Mouse (Mus musculus): ENCODE measurements around the gene Crip2. TPM values are rescaled to one million over a fixed set of nuclear protein-coding genes. Genes with fewer than 3 reads are reported as not detected.

The Crip2 gene
- polyA plus RNA-seq, 1 experiment from 2014 or later, result 140 TPM

- peaks cover 27% of the 10 kb centered on the region for H3K36me3 ChIP-seq (ENCODE audit: control insufficient read depth, insufficient read depth, low read length)
- no peak overlapping the region for H3K4me2 ChIP-seq (ENCODE audit: low read depth, low read length)
- no peaks in the 10 kb centered on the region for H3K27me3 ChIP-seq (ENCODE audit: control insufficient read depth, insufficient read depth, low read length)
- H3K27ac ChIP-seq (ENCODE audit: low read length), result no peak overlapping the region
- WGBS, result 84% methylated on average over 18 of the region's 18 CpGs
- no peak for ATAC-seq (ENCODE audit: insufficient read depth, low FRiP score)
- no peak overlapping the region for H3K9ac ChIP-seq (ENCODE audit: low read length)
- no peaks in the 10 kb centered on the region for H3K9me3 ChIP-seq (replicated peaks; ENCODE audit: control insufficient read depth, low read length)
- peaks cover 34% of the 10 kb centered on the region for H3K4me1 ChIP-seq (ENCODE audit: control insufficient read depth, insufficient read depth, low read length)
- H3K4me3 ChIP-seq (replicated peaks; ENCODE audit: low read length), result no peak overlapping the region
These were observed 2.5 kb upstream of the Crip2 start for GRCm38 (mm10) chr12:113137260-113138213.

- Histone ChIP-seq H3K36me3 (ENCODE audit: control insufficient read depth, insufficient read depth, low read length) (peaks cover 24% of the 10 kb centered on the region), H3K4me3 (replicated peaks; ENCODE audit: low read length) (no peak overlapping the region), H3K27ac (ENCODE audit: low read length) (no peak overlapping the region), H3K4me1 (ENCODE audit: control insufficient read depth, insufficient read depth, low read length) (peaks cover 37% of the 10 kb centered on the region), H3K9me3 (replicated peaks; ENCODE audit: control insufficient read depth, low read length) (no peaks in the 10 kb centered on the region), H3K9ac (ENCODE audit: low read length) (no peak overlapping the region), H3K27me3 (ENCODE audit: control insufficient read depth, insufficient read depth, low read length) (no peaks in the 10 kb centered on the region), H3K4me2 (ENCODE audit: low read depth, low read length) (no peak overlapping the region)
- 73% methylated on average over 6 of the region's 6 CpGs for whole genome bisulfite sequencing
- no peak for ATAC-seq (ENCODE audit: insufficient read depth, low FRiP score)
These were observed 1.7 kb upstream of the Crip2 start for GRCm38 (mm10) chr12:113138291-113138690.

GRCm38 (mm10) chr12:113138901-113139864, 853 bp upstream of the Crip2 start:
- H3K36me3 ChIP-seq (ENCODE audit: control insufficient read depth, insufficient read depth, low read length), result peaks cover 22% of the 10 kb centered on the region
- H3K4me1 ChIP-seq (ENCODE audit: control insufficient read depth, insufficient read depth, low read length), result peaks cover 34% of the 10 kb centered on the region
- ATAC-seq (ENCODE audit: insufficient read depth, low FRiP score), result no peak
- no peaks in the 10 kb centered on the region for H3K9me3 ChIP-seq (replicated peaks; ENCODE audit: control insufficient read depth, low read length)
- H3K9ac ChIP-seq (ENCODE audit: low read length), result no peak overlapping the region
- H3K27ac ChIP-seq (ENCODE audit: low read length), result no peak overlapping the region
- no peaks in the 10 kb centered on the region for H3K27me3 ChIP-seq (ENCODE audit: control insufficient read depth, insufficient read depth, low read length)
- H3K4me3 ChIP-seq (replicated peaks; ENCODE audit: low read length), result peak overlapping the region; percentile 60
- 43% methylated on average over 11 of the region's 11 CpGs for WGBS
- peak overlapping the region; percentile 78 for H3K4me2 ChIP-seq (ENCODE audit: low read depth, low read length)

GRCm38 (mm10) chr12:113140616-113141411, 778 bp downstream of the Crip2 start:
- peak overlapping the region; percentile 72 for H3K9ac ChIP-seq (ENCODE audit: low read length)
- peaks cover 9% of the 10 kb centered on the region; the same call in 1 of the 2 replicates for H3K36me3 ChIP-seq (ENCODE audit: control insufficient read depth, insufficient read depth, low read length)
- H3K4me3 ChIP-seq (replicated peaks; ENCODE audit: low read length), result peak overlapping the region; percentile 60
- H3K27me3 ChIP-seq (ENCODE audit: control insufficient read depth, insufficient read depth, low read length), result no peaks in the 10 kb centered on the region
- no peaks in the 10 kb centered on the region for H3K9me3 ChIP-seq (replicated peaks; ENCODE audit: control insufficient read depth, low read length)
- H3K4me1 ChIP-seq (ENCODE audit: control insufficient read depth, insufficient read depth, low read length), result peaks cover 34% of the 10 kb centered on the region
- ATAC-seq (ENCODE audit: insufficient read depth, low FRiP score), result no peak
- H3K27ac ChIP-seq (ENCODE audit: low read length), result peak overlapping the region; percentile 79
- peak overlapping the region; percentile 78 for H3K4me2 ChIP-seq (ENCODE audit: low read depth, low read length)
- 5% methylated on average over 49 of the region's 49 CpGs for WGBS

GRCm38 (mm10) chr12:113141531-113141973, 1.5 kb downstream of the Crip2 start:
- Histone ChIP-seq H3K4me1 (ENCODE audit: control insufficient read depth, insufficient read depth, low read length) (peaks cover 36% of the 10 kb centered on the region), H3K9ac (ENCODE audit: low read length) (peak overlapping the region; percentile 72), H3K4me3 (replicated peaks; ENCODE audit: low read length) (peak overlapping the region; percentile 60), H3K9me3 (replicated peaks; ENCODE audit: control insufficient read depth, low read length) (no peaks in the 10 kb centered on the region), H3K27me3 (ENCODE audit: control insufficient read depth, insufficient read depth, low read length) (no peaks in the 10 kb centered on the region), H3K4me2 (ENCODE audit: low read depth, low read length) (peak overlapping the region; percentile 78), H3K27ac (ENCODE audit: low read length) (peak overlapping the region; percentile 79), H3K36me3 (ENCODE audit: control insufficient read depth, insufficient read depth, low read length) (0 out of 2 replicates have a peak, but pooled peaks cover 3% of the 10 kb centered on the region)
- ATAC-seq (ENCODE audit: insufficient read depth, low FRiP score), result no peak
- 53% methylated on average over 8 of the region's 8 CpGs for WGBS

- Histone ChIP-seq H3K27ac (ENCODE audit: low read length) (peak overlapping the region; percentile 79), H3K9ac (ENCODE audit: low read length) (peak overlapping the region; percentile 72), H3K4me1 (ENCODE audit: control insufficient read depth, insufficient read depth, low read length) (peaks cover 40% of the 10 kb centered on the region), H3K4me2 (ENCODE audit: low read depth, low read length) (peak overlapping the region; percentile 78), H3K9me3 (replicated peaks; ENCODE audit: control insufficient read depth, low read length) (no peaks in the 10 kb centered on the region), H3K4me3 (replicated peaks; ENCODE audit: low read length) (peak overlapping the region; percentile 60), H3K27me3 (ENCODE audit: control insufficient read depth, insufficient read depth, low read length) (no peaks in the 10 kb centered on the region), H3K36me3 (ENCODE audit: control insufficient read depth, insufficient read depth, low read length) (no peaks in the 10 kb centered on the region)
- 16% methylated on average over 15 of the region's 15 CpGs for WGBS
- ATAC-seq (ENCODE audit: insufficient read depth, low FRiP score), result peak; percentile 41
These were observed 2.3 kb downstream of the Crip2 start for GRCm38 (mm10) chr12:113142021-113142975.

GRCm38 (mm10) chr12:113143164-113143563, 3.1 kb downstream of the Crip2 start:
- Histone ChIP-seq H3K4me1 (ENCODE audit: control insufficient read depth, insufficient read depth, low read length) (peaks cover 42% of the 10 kb centered on the region), H3K4me2 (ENCODE audit: low read depth, low read length) (peak overlapping the region; percentile 78), H3K9me3 (replicated peaks; ENCODE audit: control insufficient read depth, low read length) (no peaks in the 10 kb centered on the region), H3K9ac (ENCODE audit: low read length) (peak overlapping the region; percentile 46; the same call in 1 of the 2 replicates), H3K4me3 (replicated peaks; ENCODE audit: low read length) (peak overlapping the region; percentile 60; the same call in 1 of the 2 replicates), H3K36me3 (ENCODE audit: control insufficient read depth, insufficient read depth, low read length) (no peaks in the 10 kb centered on the region), H3K27ac (ENCODE audit: low read length) (peak overlapping the region; percentile 79), H3K27me3 (ENCODE audit: control insufficient read depth, insufficient read depth, low read length) (no peaks in the 10 kb centered on the region)
- no peak for ATAC-seq (ENCODE audit: insufficient read depth, low FRiP score)
- WGBS, result 45% methylated on average over 7 of the region's 7 CpGs
